Mouse (Mus musculus) hindbrain, postnatal 0 days (tissue): ENCODE results near the gene Dzank1. TPM values are rescaled to one million over a fixed set of nuclear protein-coding genes. Genes with fewer than 3 reads are reported as not detected.

Experiments used
- ATAC-seq: fragments of 200-750 bp; cut with Nextera tagmentation; 2 replicates; pipeline ENCODE4 v1.8.0; 2017; ENCODE audit warnings: mild to moderate bottlenecking, moderate TSS enrichment, moderate library complexity
- DNase-seq: peaks from one replicate; pipeline ENCODE4 v3.0.0-alpha.2; 2015; ENCODE audit warnings: low spot score
- H3K27ac ChIP-seq: fragments of 300-500 bp; sonication (generic); 2 replicates; pipeline ENCODE4 v1.5.1; 2014; ENCODE audit warnings: mild to moderate bottlenecking
- H3K27me3 ChIP-seq: fragments of 300-500 bp; sonication (generic); 2 replicates; pipeline ENCODE4 v1.6.1; 2014; ENCODE audit warnings: low read length, mixed read lengths; ENCODE audit not compliant: insufficient read depth
- H3K36me3 ChIP-seq: fragments of 300-500 bp; sonication (generic); 2 replicates; pipeline ENCODE4 v1.6.1; 2014; ENCODE audit warnings: low read length, mixed read lengths; ENCODE audit not compliant: insufficient read depth
- H3K4me1 ChIP-seq: fragments of 300-500 bp; sonication (generic); 2 replicates; pipeline ENCODE4 v1.6.1; 2014; ENCODE audit warnings: antibody characterized with exemption, low read length, mixed read lengths; ENCODE audit not compliant: insufficient read depth
- H3K4me2 ChIP-seq: fragments of 300-500 bp; sonication (generic); 2 replicates; pipeline ENCODE4 v1.6.1; 2014; ENCODE audit warnings: low read depth, mild to moderate bottlenecking, low read length, moderate library complexity, mixed read lengths
- H3K4me3 ChIP-seq: fragments of 300-500 bp; sonication (generic); 2 replicates; pipeline ENCODE4 v1.5.1; 2014; ENCODE audit warnings: low read length
- H3K9ac ChIP-seq: fragments of 300-500 bp; sonication (generic); replicated peaks from 2 replicates; pipeline ENCODE4 v1.6.1; 2014; ENCODE audit warnings: mild to moderate bottlenecking, low read length, moderate library complexity, mixed read lengths
- H3K9me3 ChIP-seq: fragments of 300-500 bp; sonication (generic); 2 replicates; pipeline ENCODE4 v1.6.1; 2016; ENCODE audit warnings: low read length, mixed read lengths
- CTCF ChIP-seq: IDR thresholded peaks from 2 replicates; pipeline ENCODE4 v1.5.1; 2016; ENCODE audit warnings: antibody characterized with exemption, control low read depth, low read depth
- WGBS: fragments of 180-500 bp; shearing (Covaris S2); extraction: QIAGEN DNeasy Blood & Tissue Kit; methylation state at CpG from one replicate; pipeline ENCODE4 v1.1.7; 2014; 5-methylcytosine and 5-hydroxymethylcytosine counted together
- polyA plus RNA-seq: library from polyadenylated mRNA; unstranded; fragments of >200 nt; fragmentation: Nextera tagmentation; extraction: Ambion mirVana; gene quantifications from 2 replicates; pipeline ENCODE4 v1.2.1, GENCODE M21; 2015
- total RNA-seq: library from RNA; depleted of rRNA; stranded (reverse); fragments of >200 nt; gene quantifications from 2 replicates; pipeline ENCODE4 v1.2.3, GENCODE M21; 2014

The Dzank1 gene
- total and polyA plus RNA-seq, 2 experiments from 2014 or later, result 22.7 to 29.1 TPM

DNA sequence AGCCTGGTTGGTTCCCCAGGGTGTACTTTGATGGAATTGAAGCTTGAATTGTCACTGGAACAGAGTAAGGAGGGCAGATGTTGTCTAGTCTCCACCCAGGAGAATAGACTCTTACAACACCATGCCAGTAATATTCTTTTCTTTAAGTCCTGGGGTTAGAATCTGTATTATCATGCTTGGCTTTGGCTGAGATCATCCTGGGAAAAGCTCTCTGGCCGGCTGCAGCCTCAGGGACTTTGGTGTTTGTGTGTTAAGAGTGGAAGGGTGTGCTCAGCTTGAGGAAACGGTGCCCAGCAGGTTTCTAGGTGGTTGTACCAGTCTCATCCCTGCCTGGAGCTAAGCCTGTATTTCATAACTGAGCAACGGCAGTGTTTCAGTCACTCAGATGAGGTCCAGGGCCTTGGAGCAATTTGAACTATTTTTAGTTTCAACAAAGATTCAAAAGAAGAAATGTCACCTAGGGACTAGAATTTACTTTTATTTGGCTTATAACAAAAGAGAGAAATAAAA lies 88.0 kb downstream of the Dzank1 start:
- H3K4me2 ChIP-seq, result no peak overlapping the region
- ATAC-seq (no peak), DNase-seq (no peak)
- no peaks in the 10 kb centered on the region for H3K36me3 ChIP-seq
- 70% methylated on average over 3 of the region's 3 CpGs for WGBS
- no peak overlapping the region for H3K9ac ChIP-seq
- no peaks in the 10 kb centered on the region for H3K27me3 ChIP-seq
- no peaks in the 10 kb centered on the region for H3K9me3 ChIP-seq
- TF ChIP-seq CTCF, result no peak
- H3K27ac ChIP-seq, result no peak overlapping the region
- no peak overlapping the region for H3K4me3 ChIP-seq
- H3K4me1 ChIP-seq, result no peaks in the 10 kb centered on the region

DNA sequence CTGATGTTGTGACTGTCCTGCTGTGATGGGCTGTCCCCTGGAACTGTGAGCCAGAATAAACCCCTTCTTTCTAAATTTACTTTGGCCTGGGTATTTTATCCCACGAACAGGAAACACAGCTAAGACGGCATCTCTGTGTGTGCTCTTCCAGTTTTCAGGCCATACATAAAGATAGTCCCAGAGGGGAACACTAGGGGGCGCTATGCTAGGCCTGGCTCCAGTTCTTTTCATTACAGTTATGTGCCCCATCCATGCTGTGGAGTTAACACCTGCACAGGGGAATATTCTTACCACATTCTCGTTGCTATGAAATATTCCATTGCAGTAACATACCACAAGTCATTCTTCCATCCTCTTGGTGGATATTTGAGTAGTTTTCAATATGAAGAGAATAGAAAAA lies 88.8 kb downstream of the Dzank1 start:
- no peak overlapping the region for H3K4me3 ChIP-seq
- no peak overlapping the region for H3K9ac ChIP-seq
- H3K9me3 ChIP-seq, result no peaks in the 10 kb centered on the region
- ATAC-seq (no peak), DNase-seq (no peak)
- no peak overlapping the region for H3K4me2 ChIP-seq
- 55% methylated on average over 4 of the region's 4 CpGs for WGBS
- TF ChIP-seq CTCF, result peak; percentile 24
- no peaks in the 10 kb centered on the region for H3K27me3 ChIP-seq
- H3K4me1 ChIP-seq, result no peaks in the 10 kb centered on the region
- H3K27ac ChIP-seq, result no peak overlapping the region
- H3K36me3 ChIP-seq, result no peaks in the 10 kb centered on the region

DNA sequence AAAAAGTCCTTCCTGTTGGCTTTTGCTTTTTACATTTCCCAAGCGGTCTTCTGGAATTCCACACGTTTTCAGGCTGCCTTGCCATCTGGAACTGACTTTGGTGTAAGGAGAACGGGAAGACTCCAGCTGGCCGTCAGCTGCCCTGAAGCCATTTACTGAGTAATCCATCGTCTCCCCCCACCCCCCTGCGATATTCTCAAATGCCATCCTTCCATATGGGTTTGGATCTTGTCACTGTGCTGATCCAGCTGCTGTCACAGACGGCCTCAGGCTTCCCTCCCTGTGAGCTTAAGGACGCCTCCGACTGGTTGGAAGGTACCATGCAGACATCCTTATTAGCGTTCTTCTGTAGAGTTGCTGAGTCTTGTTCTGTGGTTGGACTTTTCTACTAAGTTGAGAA lies 91.5 kb downstream of the Dzank1 start:
- 69% methylated on average over 10 of the region's 10 CpGs for WGBS
- H3K9me3 ChIP-seq, result no peaks in the 10 kb centered on the region
- no peak overlapping the region for H3K4me2 ChIP-seq
- no peak for ATAC-seq
- TF ChIP-seq CTCF, result no peak
- DNase-seq, result no peak
- no peaks in the 10 kb centered on the region for H3K4me1 ChIP-seq
- no peak overlapping the region for H3K9ac ChIP-seq
- H3K4me3 ChIP-seq, result no peak overlapping the region
- no peaks in the 10 kb centered on the region for H3K27me3 ChIP-seq
- no peak overlapping the region for H3K27ac ChIP-seq
- no peaks in the 10 kb centered on the region for H3K36me3 ChIP-seq

DNA sequence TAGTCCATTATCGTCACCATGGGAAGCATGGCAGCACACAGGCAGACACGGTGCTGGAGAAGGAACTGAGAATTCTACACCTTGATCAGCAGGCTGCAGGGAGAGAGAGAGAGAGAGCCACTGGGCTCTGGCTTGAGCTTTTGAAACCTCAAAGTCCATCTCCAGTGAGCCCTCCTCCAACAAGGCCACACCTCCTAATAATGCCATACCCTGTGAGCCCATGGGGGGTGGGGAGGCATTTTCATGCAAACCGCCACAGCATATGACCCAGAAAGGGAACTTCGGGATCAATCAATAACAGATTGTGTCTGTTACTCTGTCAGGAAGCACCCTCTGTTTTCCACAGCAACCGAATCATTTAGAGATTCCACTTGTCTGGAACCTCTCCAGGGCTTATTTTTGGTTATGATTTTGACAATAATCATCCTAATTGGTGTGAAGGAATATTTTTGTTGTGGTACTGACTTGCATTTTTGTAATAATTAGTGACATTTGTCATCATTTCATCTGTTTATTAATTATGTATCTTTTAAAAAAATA lies 95.9 kb downstream of the Dzank1 start:
- no peaks in the 10 kb centered on the region for H3K27me3 ChIP-seq
- no peak overlapping the region for H3K4me2 ChIP-seq
- H3K9ac ChIP-seq, result no peak overlapping the region
- no peaks in the 10 kb centered on the region for H3K9me3 ChIP-seq
- no peaks in the 10 kb centered on the region for H3K36me3 ChIP-seq
- no peak for TF ChIP-seq CTCF
- DNase-seq (no peak), ATAC-seq (no peak)
- no peaks in the 10 kb centered on the region for H3K4me1 ChIP-seq
- H3K27ac ChIP-seq, result no peak overlapping the region
- H3K4me3 ChIP-seq, result no peak overlapping the region
- WGBS, result 76% methylated on average over 5 of the region's 5 CpGs

DNA sequence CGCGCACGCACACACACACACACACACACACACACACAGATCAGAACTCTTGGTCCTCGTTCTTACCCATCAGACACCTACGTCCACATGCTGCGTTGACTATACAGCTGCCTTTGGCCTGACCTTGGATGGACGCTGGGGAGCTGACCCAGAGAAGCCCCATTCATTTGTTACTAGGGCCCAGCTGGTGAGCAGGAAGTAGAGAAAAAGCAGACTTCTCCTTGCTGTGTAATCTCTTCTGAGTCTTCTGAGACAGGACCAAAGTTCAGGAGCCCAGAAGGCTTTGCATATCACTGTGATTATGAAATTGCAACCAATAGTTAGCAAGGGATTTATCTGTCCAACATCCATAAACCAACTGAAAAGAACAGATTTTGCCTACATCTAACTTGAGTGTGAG lies 98.0 kb downstream of the Dzank1 start:
- DNase-seq (no peak), ATAC-seq (no peak)
- Histone ChIP-seq H3K36me3 (no peaks in the 10 kb centered on the region), H3K4me1 (no peaks in the 10 kb centered on the region), H3K4me2 (no peak overlapping the region), H3K27me3 (no peaks in the 10 kb centered on the region), H3K4me3 (no peak overlapping the region), H3K9me3 (no peaks in the 10 kb centered on the region), H3K9ac (no peak overlapping the region), H3K27ac (no peak overlapping the region)
- WGBS, result 84% methylated on average over 7 of the region's 7 CpGs
- TF ChIP-seq CTCF, result no peak

DNA sequence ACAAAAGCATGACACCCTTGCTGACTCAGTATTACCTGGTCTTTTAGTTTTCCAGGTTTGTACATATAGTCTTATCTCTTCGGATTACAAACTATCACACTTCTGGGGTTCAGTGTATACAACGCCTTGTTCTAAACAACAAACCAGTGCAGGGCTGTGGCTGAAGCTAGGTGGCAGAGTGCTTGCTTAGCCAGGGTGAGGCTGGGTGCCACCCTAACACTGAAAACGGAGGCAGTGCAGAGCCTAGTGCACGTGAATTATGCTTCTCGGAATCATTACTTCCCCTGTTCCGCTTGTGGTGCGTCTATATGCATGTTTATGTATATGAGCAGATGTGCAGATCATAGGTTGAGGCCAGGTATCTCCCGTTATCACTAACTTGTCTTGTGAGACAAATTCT lies 98.6 kb downstream of the Dzank1 start:
- WGBS, result 85% methylated on average over 8 of the region's 8 CpGs
- ATAC-seq (no peak), DNase-seq (no peak)
- H3K9me3 ChIP-seq, result no peaks in the 10 kb centered on the region
- H3K36me3 ChIP-seq, result no peaks in the 10 kb centered on the region
- no peak overlapping the region for H3K4me2 ChIP-seq
- no peak overlapping the region for H3K27ac ChIP-seq
- H3K4me3 ChIP-seq, result no peak overlapping the region
- no peak overlapping the region for H3K9ac ChIP-seq
- TF ChIP-seq CTCF, result no peak
- no peaks in the 10 kb centered on the region for H3K4me1 ChIP-seq
- no peaks in the 10 kb centered on the region for H3K27me3 ChIP-seq

DNA sequence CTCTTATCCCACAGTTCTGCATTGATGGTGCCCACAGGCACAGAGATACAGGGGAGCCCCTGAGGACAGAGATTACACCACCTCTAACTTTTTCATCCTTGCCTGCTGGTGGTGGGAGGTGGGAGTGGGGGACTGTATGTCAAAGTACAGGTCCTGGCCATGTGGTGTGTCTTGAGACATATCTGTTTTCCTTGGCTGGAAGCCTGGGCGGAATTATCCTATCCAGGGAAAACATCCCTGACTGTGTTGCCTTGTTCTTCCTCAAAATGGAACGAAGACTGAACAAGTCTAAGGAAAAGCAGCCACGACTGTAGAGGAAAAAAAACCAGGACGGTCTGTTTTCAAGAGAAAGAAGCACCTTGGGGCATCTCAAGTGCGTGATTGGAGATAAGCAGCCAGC lies 99.4 kb downstream of the Dzank1 start:
- 80% methylated on average over 5 of the region's 5 CpGs for WGBS
- H3K36me3 ChIP-seq, result no peaks in the 10 kb centered on the region
- H3K4me3 ChIP-seq, result no peak overlapping the region
- no peak overlapping the region for H3K27ac ChIP-seq
- H3K27me3 ChIP-seq, result no peaks in the 10 kb centered on the region
- H3K9me3 ChIP-seq, result no peaks in the 10 kb centered on the region
- no peak for TF ChIP-seq CTCF
- ATAC-seq (no peak), DNase-seq (no peak)
- no peak overlapping the region for H3K4me2 ChIP-seq
- H3K9ac ChIP-seq, result no peak overlapping the region
- H3K4me1 ChIP-seq, result no peaks in the 10 kb centered on the region
